Mouse (Mus musculus): ENCODE results near the gene Il24.

- TF ChIP-seq CTCF (IDR thresholded peaks at IDR 0.05): no peak
- TF ChIP-seq POLR2A (IDR thresholded peaks at IDR 0.05; ENCODE audit: insufficient read depth, low read depth, low read length): no peak
Measured at GRCm38 (mm10) chr1:130835161-130835936, 51.9 kb downstream of the Il24 start.
